Mouse (Mus musculus) gastrocnemius, adult 8-10 months (tissue): ENCODE results near the gene Stip1. TPM values are rescaled to one million over a fixed set of nuclear protein-coding genes. Genes with fewer than 3 reads are reported as not detected.
"Not testable (repeated sequence)": the region's sequence is repeated elsewhere in the genome, so short reads cannot be mapped to it uniquely, and the experiment has no call there.

ENCODE experiments used
- DNase-seq, 2 experiments: peaks; one replicate each; pipeline ENCODE4 v3.0.0; 2022; ENCODE audit warnings: low spot score in 2 of 2
- total RNA-seq, 4 experiments: library from RNA; stranded (reverse); gene quantifications; 2 replicates each; pipeline ENCODE4 v1.2.4; 2022

Stip1 gene
- 10 to 100 TPM; 77.9 to 86.5 (median 81.8) TPM for total RNA-seq

- DNase-seq, result peak; percentile 98 to 99
These were observed at the start of gene Stip1 for GRCm38 (mm10) chr19:7039841-7040636. Gene Stip1, minus strand, starts transcription at chr19:7039967.

- no peak for DNase-seq
These were observed 49.3 kb upstream of the Stip1 start for GRCm38 (mm10) chr19:7089050-7089449.

- no peak for DNase-seq
These were observed 48.8 kb upstream of the Stip1 start for GRCm38 (mm10) chr19:7088558-7088957.

GRCm38 (mm10) chr19:7084734-7085133 lies 45.0 kb upstream of the Stip1 start:
- no peak for DNase-seq

- no peak for DNase-seq
These were observed 43.4 kb upstream of the Stip1 start for GRCm38 (mm10) chr19:7083035-7083794.

- no peak for DNase-seq
These were observed 41.9 kb upstream of the Stip1 start for GRCm38 (mm10) chr19:7081516-7082266.

GRCm38 (mm10) chr19:7078271-7078670 lies 38.5 kb upstream of the Stip1 start:
- no peak for DNase-seq

GRCm38 (mm10) chr19:7077666-7078065 lies 37.9 kb upstream of the Stip1 start:
- no peak for DNase-seq

- DNase-seq, result not testable (repeated sequence)
These were observed 35.6 kb upstream of the Stip1 start for GRCm38 (mm10) chr19:7075336-7075735.

GRCm38 (mm10) chr19:7073997-7074781 lies 34.4 kb upstream of the Stip1 start:
- no peak for DNase-seq

GRCm38 (mm10) chr19:7072221-7072620 lies 32.5 kb upstream of the Stip1 start:
- DNase-seq, result no peak

- DNase-seq, result no peak
These were observed 31.0 kb upstream of the Stip1 start for GRCm38 (mm10) chr19:7070775-7071174.

GRCm38 (mm10) chr19:7069781-7070763 lies 30.3 kb upstream of the Stip1 start:
- DNase-seq, result peak in 1 of 2 experiments; percentile 47

GRCm38 (mm10) chr19:7068661-7069531 lies 29.1 kb upstream of the Stip1 start:
- DNase-seq, result no peak

GRCm38 (mm10) chr19:7068136-7068535 lies 28.4 kb upstream of the Stip1 start:
- peak; percentile 65 to 66 for DNase-seq

- no peak for DNase-seq
These were observed 27.7 kb upstream of the Stip1 start for GRCm38 (mm10) chr19:7067344-7068050.

GRCm38 (mm10) chr19:7066828-7067342 lies 27.1 kb upstream of the Stip1 start:
- no peak for DNase-seq
